17 mouse cellular contexts compared by ENCODE assay signal in the genomic region with DNA sequence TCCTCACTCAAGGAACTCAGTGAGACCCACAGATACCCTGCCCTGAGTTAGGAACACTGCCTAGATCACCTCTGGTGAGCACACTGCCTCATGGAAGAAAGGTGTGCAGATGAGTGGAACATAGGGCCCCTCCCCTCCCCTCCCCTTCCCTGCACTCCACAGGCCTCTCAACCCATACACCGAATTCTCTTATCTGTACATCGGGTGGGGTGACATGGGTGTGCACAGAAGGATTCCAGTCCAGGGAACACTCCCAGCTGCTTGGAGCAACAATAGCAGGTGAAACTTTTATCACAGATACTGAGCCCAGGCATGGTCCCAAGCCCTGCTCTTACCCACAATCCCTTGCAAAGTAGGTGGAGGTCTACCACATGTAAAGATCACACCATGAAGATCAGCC. TPM values are rescaled to one million over a fixed set of nuclear protein-coding genes. Genes with fewer than 3 reads are reported as not detected.
"Had no signal": no experiment of that assay in that cellular context is flagged by ENCODE, and none has a peak within 500 bp of the region (broad histone marks: within the 10 kb centered on the region; RNA-seq: fewer than 3 reads in every experiment).

No protein-coding gene starts in this region.

- H3K9ac ChIP-seq: intestine, embryonic 15.5 days; limb, embryonic 13.5 days; liver, embryonic 12.5 days; liver, embryonic 15.5 days had no signal

- H3K27me3 ChIP-seq: intestine, embryonic 15.5 days; limb, embryonic 13.5 days; liver, embryonic 12.5 days; liver, embryonic 15.5 days had no signal

- H3K9me3 ChIP-seq: intestine, embryonic 15.5 days; liver, embryonic 15.5 days had no signal

- ATAC-seq: intestine, embryonic 15.5 days; liver, embryonic 12.5 days had no signal

- H3K4me3 ChIP-seq: intestine, embryonic 15.5 days; limb, embryonic 13.5 days; liver, embryonic 12.5 days; liver, embryonic 15.5 days; megakaryocyte, embryonic 14.5 days had no signal

- H3K27ac ChIP-seq: intestine, embryonic 15.5 days; liver, embryonic 12.5 days; liver, embryonic 15.5 days had no signal

- H3K4me1 ChIP-seq: intestine, embryonic 15.5 days; liver, embryonic 12.5 days; liver, embryonic 15.5 days had no signal

- H3K36me3 ChIP-seq: intestine, embryonic 15.5 days; limb, embryonic 13.5 days; liver, embryonic 12.5 days; liver, embryonic 15.5 days had no signal

- H3K4me2 ChIP-seq: intestine, embryonic 15.5 days; limb, embryonic 13.5 days; liver, embryonic 12.5 days; liver, embryonic 15.5 days; midbrain, embryonic 11.5 days had no signal

- DNase-seq: kidney, adult 11 months; kidney, adult 8-10 months; kidney, postnatal 14 days; kidney, postnatal 4 days; left cerebral cortex, postnatal 4 days; liver; lung, adult 2 months; lung, postnatal 36 days; midbrain, embryonic 14.5 days; thymus, adult 18-20 months; thymus, postnatal 36 days had no signal

RNA-seq across cellular contexts. Expression of a gene that starts 26.7 kb away (rescaled TPM):
- polyA plus RNA-seq: liver, embryonic 15.5 days had no signal
